Mouse (Mus musculus): ENCODE data around the gene Cfap97d1.

DNA sequence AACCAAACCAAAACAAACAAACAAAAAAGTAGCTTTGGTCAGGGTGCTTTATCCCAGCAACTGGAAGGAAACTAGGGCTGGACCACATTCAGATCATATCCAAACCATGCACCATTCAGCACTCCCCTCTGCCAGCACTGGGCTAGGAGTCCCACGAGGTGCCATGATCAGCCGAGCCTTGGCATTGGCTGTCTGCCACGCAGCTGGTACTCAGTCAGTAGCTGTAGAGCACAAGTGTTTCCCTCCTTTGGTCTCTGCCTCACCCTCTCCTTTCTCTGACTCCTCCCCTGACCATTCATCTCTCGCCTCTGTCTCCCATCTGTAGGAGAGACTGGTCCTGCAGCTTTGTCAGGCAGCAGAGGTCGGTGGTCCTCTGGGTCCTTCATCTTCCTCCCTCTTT is 26.6 kb upstream of the Cfap97d1 start:
- TF ChIP-seq CTCF (IDR thresholded peaks at IDR 0.05; ENCODE audit: extremely low read depth, insufficient read length, insufficient replicate concordance, low read depth, low read length) (no peak), POLR2A (IDR thresholded peaks at IDR 0.05; ENCODE audit: low read depth, low read length) (no peak)

Measured in small intestine, adult 2 months (tissue).